Mouse (Mus musculus) bone marrow, adult 2 months (tissue): ENCODE data around the gene Gm28051.

Experiments
- CTCF ChIP-seq: fragments of 200-500 bp; IDR thresholded peaks from 2 replicates; pipeline ENCODE4 v1.5.1; 2011; ENCODE audit warnings: low read length, control low read depth; ENCODE audit not compliant: control insufficient read depth, insufficient read depth
- POLR2A ChIP-seq: fragments of 200-500 bp; IDR thresholded peaks from 2 replicates; pipeline ENCODE4 v1.6.1; 2011; ENCODE audit warnings: low read depth, mild to moderate bottlenecking, control low read depth, low read length, borderline replicate concordance; ENCODE audit not compliant: control insufficient read depth

- TF ChIP-seq CTCF (no peak), POLR2A (no peak)
Measured at GRCm38 (mm10) chr12:102744839-102745238, 12.7 kb downstream of the Gm28051 start.
